ENCODE assay signal across 30 mouse cellular contexts in genomic region chr16:94037280-94037679, GRCm38 (mm10). TPM values are rescaled to one million over a fixed set of nuclear protein-coding genes. Genes with fewer than 3 reads are reported as not detected.
"Had no signal": no experiment of that assay in that cellular context is flagged by ENCODE, and none has a peak within 500 bp of the region (broad histone marks: within the 10 kb centered on the region; RNA-seq: fewer than 3 reads in every experiment).

No protein-coding gene starts in this region.

- H3K27ac ChIP-seq: kidney, postnatal 0 days; layer of hippocampus, adult 2 months; liver, embryonic 13.5 days; macrophage; midbrain, embryonic 12.5 days; midbrain, embryonic 15.5 days; neural tube, embryonic 12.5 days; neural tube, embryonic 15.5 days; stomach, embryonic 15.5 days had no signal

- H3K9me3 ChIP-seq: liver, embryonic 13.5 days; midbrain, embryonic 12.5 days; midbrain, embryonic 15.5 days; neural tube, embryonic 12.5 days; neural tube, embryonic 15.5 days; stomach, embryonic 15.5 days had no signal

- H3K4me1 ChIP-seq: liver, embryonic 13.5 days had no signal

- H3K4me3 ChIP-seq: layer of hippocampus, adult 2 months; liver, embryonic 13.5 days; midbrain, embryonic 12.5 days; midbrain, embryonic 15.5 days; neural tube, embryonic 12.5 days; neural tube, embryonic 15.5 days; stomach, embryonic 15.5 days had no signal

- H3K9ac ChIP-seq: liver, embryonic 13.5 days; midbrain, embryonic 12.5 days; midbrain, embryonic 15.5 days; neural tube, embryonic 12.5 days; neural tube, embryonic 15.5 days; stomach, embryonic 15.5 days had no signal

- H3K4me2 ChIP-seq: liver, embryonic 13.5 days; midbrain, embryonic 12.5 days; midbrain, embryonic 15.5 days; neural tube, embryonic 12.5 days; neural tube, embryonic 15.5 days; stomach, embryonic 15.5 days had no signal

- H3K36me3 ChIP-seq: liver, embryonic 13.5 days; midbrain, embryonic 12.5 days; midbrain, embryonic 15.5 days; neural tube, embryonic 12.5 days; neural tube, embryonic 15.5 days; stomach, embryonic 15.5 days had no signal

- ATAC-seq: intestine, postnatal 0 days; midbrain, embryonic 15.5 days had no signal

- DNase-seq: kidney, adult 2 months; kidney, postnatal 25 days; layer of hippocampus, adult 9-11 months; liver, embryonic 13.5 days; lung, adult 2 months; right cerebral cortex, adult 18-20 months; right cerebral cortex, postnatal 14 days; spleen, adult 18-20 months; thymus, adult 2 months; thymus, postnatal 14 days; thymus, postnatal 4 days had no signal

RNA-seq across cellular contexts. Expression of gene Cldn14, which starts 28.6 kb away (rescaled TPM):
- total RNA-seq: left cerebral cortex, adult 18-20 months; megakaryocyte-erythroid progenitor cell, adult 5-6 weeks; monocyte, adult 5-6 weeks had no signal
- polyA plus RNA-seq: kidney, embryonic 14.5 days; limb, embryonic 11.5 days; limb, embryonic 14.5 days; lung, embryonic 16.5 days; macrophage; midbrain, embryonic 12.5 days; midbrain, embryonic 15.5 days; neural tube, embryonic 15.5 days had no signal

RNA-seq across cellular contexts. Expression of gene Sim2, which starts 47.5 kb away (rescaled TPM):
- total RNA-seq: left cerebral cortex, adult 18-20 months; liver, adult 2 months; megakaryocyte-erythroid progenitor cell, adult 5-6 weeks; monocyte, adult 5-6 weeks had no signal
- polyA plus RNA-seq: intestine, postnatal 0 days; large intestine, adult 2 months; liver, adult 2 months; liver, embryonic 13.5 days; liver, embryonic 16.5 days; macrophage had no signal
